Mouse (Mus musculus) C2C12 (cell line): ENCODE measurements at regions not wholly inside any gene's neighbourhood (a gene's known extent, or its start where the extent isn't known, plus 50 kb on each side); places are given as distances from the start of the nearest gene placed in this dataset.

ENCODE experiments used
- CEBPB ChIP-seq: IDR thresholded peaks from one replicate; pipeline ENCODE4 v1.6.1; 2011; ENCODE audit warnings: low read depth, mild to moderate bottlenecking, control low read depth, moderate library complexity
- CTCF ChIP-seq: IDR thresholded peaks from one replicate; pipeline ENCODE4 v1.5.1; 2011; ENCODE audit not compliant: control insufficient read depth, insufficient read depth, insufficient read length
- FOSL1 ChIP-seq: IDR thresholded peaks from one replicate; pipeline ENCODE4 v1.8.0; 2011; ENCODE audit warnings: mild to moderate bottlenecking, low read length; ENCODE audit not compliant: poor library complexity, insufficient read depth, severe bottlenecking
- MAX ChIP-seq: IDR thresholded peaks from one replicate; pipeline ENCODE4 v1.6.1; 2011; ENCODE audit warnings: mild to moderate bottlenecking, control low read depth
- MYOD1 ChIP-seq: IDR thresholded peaks from one replicate; pipeline ENCODE4 v1.6.1; 2011; ENCODE audit warnings: low read depth; ENCODE audit not compliant: control insufficient read depth, insufficient read length
- USF1 ChIP-seq: IDR thresholded peaks from one replicate; pipeline ENCODE4 v1.6.1; 2011; ENCODE audit warnings: low read depth, mild to moderate bottlenecking, control low read depth, moderate library complexity

DNA sequence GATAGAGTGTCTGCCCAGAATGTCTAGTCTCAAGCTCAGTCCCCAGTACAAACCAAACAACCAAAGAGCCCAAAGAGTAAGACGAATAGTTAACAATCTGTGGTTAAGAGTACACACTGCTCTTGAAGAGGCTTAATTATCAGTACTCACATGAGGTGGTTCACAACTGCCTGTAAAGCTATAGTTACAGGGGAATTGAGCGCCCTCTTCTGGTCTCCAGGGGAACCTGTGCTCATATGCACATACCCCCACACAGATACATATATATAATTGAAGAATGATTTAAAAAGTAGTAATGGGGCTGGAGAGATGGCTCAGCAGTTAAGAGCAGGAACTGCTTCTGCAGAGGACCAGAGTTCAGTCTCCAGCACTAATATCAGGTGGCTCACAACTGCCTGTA lies 92.3 kb upstream of the Atp1a1 start:
- TF ChIP-seq CTCF, result no peak
- no peak for TF ChIP-seq FOSL1
- TF ChIP-seq USF1, result no peak
- TF ChIP-seq CEBPB, result no peak
- no peak for TF ChIP-seq MAX
- TF ChIP-seq MYOD1, result no peak
